Mouse (Mus musculus) heart, postnatal 25 days (tissue): ENCODE data around the gene Tmem230. TPM values are rescaled to one million over a fixed set of nuclear protein-coding genes. Genes with fewer than 3 reads are reported as not detected.
"Not testable (repeated sequence)": the region's sequence is repeated elsewhere in the genome, so short reads cannot be mapped to it uniquely, and the experiment has no call there.

ENCODE experiments used
- DNase-seq: peaks from one replicate; pipeline ENCODE4 v3.0.0; 2022; ENCODE audit warnings: low spot score
- intact Hi-C: fragments of 180-260 bp; cut with DNase I; formaldehyde crosslinking; loops from one replicate; pipeline ENCODE4 v1.15.1; 2025
- total RNA-seq, 2 experiments: library from RNA; stranded (reverse); gene quantifications; 2 replicates each; pipeline ENCODE4 v1.2.3; 2021

The Tmem230 gene
- total RNA-seq, 2 experiments from 2014 or later, result 22.6 to 23.9 TPM

- intact Hi-C loops, result loop anchor here (5.0 to 10.0 kb wide), 4 partner anchors 93 to 428 kb away; partner anchors contain the start of gene Slc23a2
- not testable (repeated sequence) for DNase-seq
Observed at GRCm38 (mm10) chr2:132240457-132240856, 7.2 kb downstream of the Tmem230 start.

DNA sequence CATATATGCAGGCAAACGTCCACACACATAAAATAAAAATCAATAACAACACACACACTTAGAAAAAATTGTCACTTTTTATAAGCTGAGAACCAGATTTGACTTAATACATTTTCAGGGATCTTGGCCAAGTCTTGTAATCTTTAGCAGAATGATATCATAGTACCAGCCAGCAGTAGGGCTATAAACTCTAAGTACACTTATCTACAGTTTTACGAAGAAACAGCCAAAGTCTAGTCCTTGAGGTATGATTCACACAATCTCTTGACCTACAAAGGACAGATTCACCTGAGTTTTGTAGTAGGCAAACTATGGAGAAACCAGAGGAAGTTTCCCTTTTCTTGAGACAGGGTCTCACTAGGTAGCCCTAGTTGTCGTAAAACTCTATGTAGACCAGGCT, 8.2 kb downstream of the Tmem230 start:
- not testable (repeated sequence) for DNase-seq
- intact Hi-C loops, result loop anchor here (5.0 kb wide), 1 partner anchor 417 kb away; no protein-coding TSS in a partner anchor

GRCm38 (mm10) chr2:132235975-132236374, 11.6 kb downstream of the Tmem230 start:
- intact Hi-C loops, result loop anchor here (5.0 kb wide), 1 partner anchor 414 kb away; no protein-coding TSS in a partner anchor
- no peak for DNase-seq

- intact Hi-C loops, result loop anchor here (5.0 kb wide), 1 partner anchor 413 kb away; no protein-coding TSS in a partner anchor
- no peak for DNase-seq
Observed at GRCm38 (mm10) chr2:132235291-132235690, 12.3 kb downstream of the Tmem230 start.

- DNase-seq, result no peak
Observed at GRCm38 (mm10) chr2:132233985-132234765, 13.4 kb downstream of the Tmem230 start.

DNA sequence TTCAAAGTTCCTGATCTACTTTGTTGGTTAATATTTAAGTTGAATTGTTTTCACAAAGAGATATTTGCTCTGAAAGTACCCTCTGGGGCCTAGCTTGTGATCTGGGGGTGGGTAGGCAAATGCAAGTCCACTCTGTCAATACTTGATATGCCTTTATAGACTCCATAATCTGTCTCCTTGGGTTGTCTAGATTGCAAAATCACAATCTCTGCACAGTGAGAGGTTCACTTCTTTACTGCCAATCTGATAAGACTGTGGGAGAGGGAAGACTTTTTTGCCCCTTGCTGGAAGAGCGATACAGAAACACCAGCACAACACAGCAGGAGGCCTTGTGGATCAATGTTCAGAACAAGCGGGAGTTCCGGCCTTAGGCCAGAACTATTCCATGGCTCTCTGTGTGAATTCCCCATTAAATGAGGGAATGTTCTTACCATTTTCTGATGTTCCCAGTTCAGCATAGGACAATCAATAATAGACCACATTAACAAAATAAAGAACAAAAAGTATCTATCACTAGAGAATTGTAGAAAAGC, 15.1 kb downstream of the Tmem230 start:
- intact Hi-C loops, result no loop called here
- no peak for DNase-seq

More at GRCm38 (mm10) chr2:132233985-132234765, 13.4 kb downstream of the Tmem230 start:
- intact Hi-C loops, result no loop called here

DNA sequence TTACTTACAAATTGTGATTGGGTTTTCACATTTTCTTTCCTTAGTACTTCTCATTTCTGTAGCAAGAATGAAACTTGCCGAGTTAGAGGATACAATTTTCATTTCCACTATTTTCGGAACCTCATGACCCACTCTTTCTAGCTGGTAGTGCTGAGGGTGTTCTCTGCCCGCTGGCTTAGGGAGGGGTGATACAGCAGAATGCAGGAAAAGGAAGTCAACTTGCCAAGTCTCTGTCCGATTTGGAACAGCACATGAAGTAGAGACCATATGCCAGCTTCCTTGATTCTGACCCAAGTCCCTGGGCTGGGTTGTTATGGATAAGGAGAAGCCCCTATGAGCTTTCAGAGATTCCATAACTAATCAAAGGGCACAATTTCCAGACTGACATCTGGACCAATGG, 23.2 kb downstream of the Tmem230 start:
- intact Hi-C loops, result no loop called here
- DNase-seq, result no peak

- intact Hi-C loops, result no loop called here
- DNase-seq, result no peak
Observed at GRCm38 (mm10) chr2:132221611-132222073, 26.0 kb downstream of the Tmem230 start.

DNA sequence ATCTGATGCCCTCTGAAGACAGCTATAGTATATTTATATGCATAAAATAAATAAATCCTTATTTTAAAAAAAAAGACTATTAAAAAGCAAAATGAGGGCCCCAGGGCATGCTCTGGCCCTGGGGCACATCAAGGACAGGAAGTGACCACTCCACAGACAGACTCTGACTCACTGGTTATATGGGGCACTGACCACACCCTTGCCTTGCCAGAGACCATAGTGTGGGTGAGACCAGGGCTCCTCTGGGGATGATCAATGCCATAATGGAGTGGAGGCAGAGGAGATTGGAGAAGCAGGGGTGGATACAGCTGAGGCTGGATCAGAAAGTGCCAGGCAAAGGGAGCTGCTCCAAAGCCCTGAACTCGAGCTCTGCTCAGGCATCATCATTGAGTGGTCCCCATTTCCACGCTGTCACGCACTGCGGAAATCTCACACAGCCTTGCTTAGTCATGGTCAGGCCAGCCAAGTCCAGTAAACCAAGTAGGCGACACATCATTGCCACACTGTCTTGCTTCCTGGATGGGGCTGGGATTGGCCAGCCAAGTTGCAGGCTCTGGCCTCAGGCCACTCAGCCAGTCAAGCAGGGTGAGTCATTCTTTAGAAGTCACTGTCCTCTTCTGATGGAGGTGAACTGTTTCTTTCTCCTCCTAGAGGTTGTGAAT, 35.5 kb downstream of the Tmem230 start:
- intact Hi-C loops, result no loop called here
- peak; percentile 21 for DNase-seq

DNA sequence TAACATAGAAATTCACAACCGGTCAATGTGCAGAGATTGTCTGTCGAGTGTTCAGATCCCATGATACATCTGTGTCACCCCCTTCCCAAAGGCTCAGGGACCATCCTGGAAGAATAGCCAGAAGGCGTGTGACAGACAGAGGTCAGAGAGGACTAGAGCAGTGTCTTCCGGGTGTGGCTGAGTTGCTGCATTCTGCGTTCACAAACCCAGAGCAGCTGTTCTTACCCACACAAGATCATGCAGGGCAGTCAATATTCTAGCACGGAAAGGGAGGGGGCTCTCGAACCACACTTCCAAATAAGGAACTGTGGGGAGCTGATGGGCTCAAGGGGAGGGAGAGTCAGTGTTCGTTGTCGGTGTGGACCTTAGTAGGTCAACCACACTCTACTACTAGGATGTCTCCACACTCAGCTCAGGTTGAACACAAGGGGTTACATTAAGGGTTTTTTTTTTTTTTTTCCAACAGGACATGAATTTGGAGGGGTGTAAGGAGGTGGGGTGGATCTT, 36.7 kb downstream of the Tmem230 start:
- no peak for DNase-seq
- intact Hi-C loops, result no loop called here

DNA sequence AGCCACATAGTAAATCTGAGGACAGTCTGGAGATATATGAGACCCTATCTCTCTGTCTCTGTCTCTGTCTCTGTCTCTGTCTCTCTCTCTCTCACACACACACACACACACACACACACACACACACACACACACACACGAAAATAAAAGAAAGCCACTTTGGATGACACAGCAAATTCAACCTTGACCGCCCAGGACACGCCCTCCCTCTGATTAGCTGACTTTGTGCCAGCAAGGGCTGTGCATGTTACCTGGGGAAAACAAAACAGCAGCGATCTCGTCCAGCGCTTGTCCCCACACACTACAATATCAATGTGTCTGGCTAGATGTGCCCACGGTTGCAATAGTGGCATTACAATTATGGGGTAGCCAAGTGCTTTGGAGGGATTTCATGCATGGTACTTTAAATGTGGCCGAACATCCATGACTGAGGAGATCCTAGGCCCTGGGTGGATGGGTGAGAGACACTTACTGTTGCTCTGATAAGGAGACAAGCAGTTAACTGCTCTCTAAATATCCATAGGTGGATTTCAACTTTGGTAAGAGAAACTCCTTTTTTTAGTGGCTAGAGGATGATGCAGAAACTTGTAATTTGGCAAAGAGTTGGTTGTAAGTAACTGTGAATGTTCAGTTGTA, 39.2 kb downstream of the Tmem230 start:
- intact Hi-C loops, result no loop called here

GRCm38 (mm10) chr2:132206316-132206881, 41.2 kb downstream of the Tmem230 start:
- intact Hi-C loops, result no loop called here
- DNase-seq, result no peak

More for the DNA sequence above, 39.2 kb downstream of the Tmem230 start:
- no peak for DNase-seq

- intact Hi-C loops, result no loop called here
- no peak for DNase-seq
Observed at GRCm38 (mm10) chr2:132205549-132205948, 42.1 kb downstream of the Tmem230 start.

GRCm38 (mm10) chr2:132203773-132204172, 43.8 kb downstream of the Tmem230 start:
- DNase-seq, result no peak
- intact Hi-C loops, result no loop called here

GRCm38 (mm10) chr2:132203186-132203585, 44.4 kb downstream of the Tmem230 start:
- DNase-seq, result no peak
- intact Hi-C loops, result no loop called here

- intact Hi-C loops, result no loop called here
- DNase-seq, result no peak
Observed at GRCm38 (mm10) chr2:132198017-132198933, 49.3 kb downstream of the Tmem230 start.

GRCm38 (mm10) chr2:132195602-132196001, 52.0 kb downstream of the Tmem230 start:
- intact Hi-C loops, result no loop called here
- no peak for DNase-seq

DNA sequence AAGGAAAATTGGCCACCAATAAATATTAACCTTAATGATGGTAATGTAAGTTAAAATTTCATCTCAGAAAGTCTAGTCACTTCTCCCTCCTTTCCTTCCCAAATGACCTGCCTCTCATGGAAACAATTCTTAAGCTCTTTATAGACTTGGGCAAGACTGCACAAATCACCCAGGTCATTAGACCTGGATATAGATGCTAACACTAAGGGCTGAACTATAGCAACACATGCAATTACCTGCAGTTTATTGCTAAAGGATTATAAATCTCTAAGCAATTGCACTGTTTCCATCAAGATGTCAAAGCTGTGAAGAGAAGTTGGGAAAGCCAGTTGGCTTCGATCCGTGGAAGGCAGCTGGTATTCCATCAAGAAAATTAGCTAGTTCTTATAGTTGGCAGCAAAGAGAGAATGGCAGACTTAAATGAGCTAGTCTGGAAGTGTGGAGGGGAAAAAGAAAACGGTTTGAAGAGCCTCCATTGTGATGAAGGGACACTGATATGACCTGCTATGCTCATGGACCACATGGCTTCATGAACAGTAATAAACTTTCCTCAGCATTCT, 56.9 kb downstream of the Tmem230 start:
- no peak for DNase-seq
- intact Hi-C loops, result no loop called here
